Mouse (Mus musculus): Measurements from ENCODE around the gene Ank3. TPM values are rescaled to one million over a fixed set of nuclear protein-coding genes. Genes with fewer than 3 reads are reported as not detected.

Ank3 gene
- total RNA-seq, 2 experiments from 2014 or later: 0.05 TPM; not detected in 1

DNA sequence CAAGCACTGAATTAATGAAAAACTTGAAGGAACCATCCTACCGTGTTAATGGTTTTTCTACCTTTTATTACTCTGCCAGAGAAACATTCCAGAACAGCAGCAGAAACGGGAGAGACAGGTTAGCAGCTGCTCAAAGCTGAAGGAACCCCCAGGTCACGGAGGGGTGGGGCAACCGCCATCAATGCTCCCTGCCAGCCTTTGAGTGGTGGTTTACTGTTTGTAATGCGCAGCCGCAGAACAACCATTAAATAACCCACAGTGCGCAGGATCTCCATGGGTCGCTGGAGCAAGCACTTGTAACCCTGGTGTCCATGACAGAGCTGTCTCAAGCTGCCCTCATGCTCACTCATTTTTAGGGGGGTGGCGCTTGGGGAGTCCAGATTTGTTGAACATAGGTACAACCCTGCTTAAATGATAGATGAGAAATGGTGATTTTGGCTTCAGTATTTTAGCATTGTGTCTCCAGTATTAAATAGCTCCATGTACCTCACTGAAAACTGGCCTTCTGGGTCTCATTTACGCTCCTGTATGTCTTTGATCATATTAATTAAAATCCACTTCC lies 133.7 kb downstream of the Ank3 start:
- ATAC-seq (replicated peaks; ENCODE audit: poor library complexity, severe bottlenecking): no peak

DNA sequence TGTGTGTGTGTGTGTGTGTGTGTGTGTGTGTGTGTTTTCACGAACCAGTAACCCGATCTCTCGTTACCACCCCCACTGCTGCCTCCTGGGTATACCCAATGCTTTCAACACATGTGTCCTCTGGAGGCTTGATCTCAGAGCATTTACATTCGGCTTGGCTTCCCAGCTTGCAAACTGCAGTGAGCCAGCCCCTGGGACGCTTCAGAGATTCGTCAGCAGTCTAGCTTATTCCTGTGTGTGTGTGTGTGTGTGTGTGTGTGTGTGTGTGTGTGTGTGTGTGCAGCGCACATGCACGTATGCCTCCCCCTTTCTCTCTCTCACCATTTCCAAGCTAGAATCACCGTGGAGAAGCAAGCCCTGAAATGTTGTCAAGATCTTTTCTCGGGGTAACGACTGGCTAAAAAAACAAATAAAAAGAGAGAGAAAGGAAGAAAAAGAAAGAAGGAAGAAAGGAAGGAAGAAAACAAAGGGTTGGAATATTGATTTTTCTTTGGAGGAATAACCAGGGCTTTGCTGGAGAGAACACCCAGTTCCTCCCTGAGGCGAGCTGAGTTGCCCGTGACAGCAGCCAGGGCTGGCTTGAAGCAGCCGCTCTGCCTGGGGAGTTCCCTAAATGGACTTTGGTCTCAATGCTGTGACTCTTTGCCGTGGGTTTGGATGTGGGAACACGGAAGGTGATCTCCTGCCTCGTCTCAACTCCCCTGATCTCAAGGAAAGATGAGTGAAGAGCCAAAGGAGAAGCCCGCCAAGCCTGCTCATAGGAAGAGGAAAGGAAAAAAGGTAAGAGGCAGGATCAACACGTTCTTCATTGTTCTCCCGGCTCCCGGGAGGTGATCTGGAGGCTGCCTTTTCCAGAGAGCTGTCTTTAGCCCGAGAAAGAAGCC lies 135.2 kb downstream of the Ank3 start:
- ATAC-seq (replicated peaks; ENCODE audit: poor library complexity, severe bottlenecking): no peak

- ATAC-seq (replicated peaks; ENCODE audit: poor library complexity, severe bottlenecking): no peak
Observed at GRCm38 (mm10) chr10:69534716-69535115, 136.1 kb downstream of the Ank3 start.

GRCm38 (mm10) chr10:69535123-69535930 lies 136.8 kb downstream of the Ank3 start:
- ATAC-seq (replicated peaks; ENCODE audit: poor library complexity, severe bottlenecking): no peak

DNA sequence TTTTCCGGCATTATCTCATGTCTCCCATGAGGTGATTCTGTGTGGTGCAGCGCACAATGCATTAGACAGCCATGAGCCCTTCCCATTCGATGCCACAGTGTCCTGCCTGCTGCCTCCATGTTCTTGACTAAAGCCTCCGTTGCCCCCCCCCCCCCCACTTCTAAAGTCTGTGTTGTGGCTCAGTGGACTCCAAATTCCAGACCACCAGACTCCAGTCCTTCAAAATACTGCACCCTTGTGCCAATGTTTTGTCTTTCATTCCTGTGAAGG lies 137.3 kb downstream of the Ank3 start:
- ATAC-seq (replicated peaks; ENCODE audit: poor library complexity, severe bottlenecking): no peak

DNA sequence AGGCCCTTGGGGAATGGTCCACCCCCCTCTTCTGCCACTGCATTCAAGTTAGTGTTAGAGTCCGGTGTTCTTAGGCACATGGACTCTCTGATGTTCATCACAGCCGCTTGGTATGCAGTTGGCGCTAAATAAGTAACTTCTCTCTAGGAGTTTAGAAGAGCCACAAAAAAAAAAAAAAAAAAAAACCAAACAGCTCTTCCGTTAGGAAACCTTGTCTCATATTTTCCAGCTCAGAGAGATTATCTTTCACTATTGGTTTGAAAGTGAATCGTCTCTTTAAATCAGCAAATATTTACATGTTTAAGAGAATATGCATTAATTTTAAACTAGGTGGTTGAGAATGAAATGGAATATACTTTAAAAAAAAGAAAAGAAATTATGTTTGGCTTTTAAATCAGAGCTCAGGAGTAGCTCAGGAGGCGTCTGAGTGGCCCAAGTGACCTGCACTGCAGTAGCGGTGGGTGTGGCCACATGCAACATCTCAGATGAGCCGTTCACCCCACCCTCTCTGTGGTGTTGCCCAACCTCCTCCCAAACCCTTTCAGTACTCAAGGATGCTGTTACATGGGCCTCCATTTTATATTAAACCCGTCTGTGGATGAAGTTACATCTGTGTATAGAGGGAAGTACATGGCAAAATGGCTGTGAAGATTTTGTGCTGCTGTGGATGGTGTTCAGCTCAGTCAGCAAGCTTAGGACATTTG lies 138.0 kb downstream of the Ank3 start:
- no peak for ATAC-seq (replicated peaks; ENCODE audit: poor library complexity, severe bottlenecking)

GRCm38 (mm10) chr10:69538236-69538635 lies 139.7 kb downstream of the Ank3 start:
- ATAC-seq (replicated peaks; ENCODE audit: poor library complexity, severe bottlenecking): no peak

DNA sequence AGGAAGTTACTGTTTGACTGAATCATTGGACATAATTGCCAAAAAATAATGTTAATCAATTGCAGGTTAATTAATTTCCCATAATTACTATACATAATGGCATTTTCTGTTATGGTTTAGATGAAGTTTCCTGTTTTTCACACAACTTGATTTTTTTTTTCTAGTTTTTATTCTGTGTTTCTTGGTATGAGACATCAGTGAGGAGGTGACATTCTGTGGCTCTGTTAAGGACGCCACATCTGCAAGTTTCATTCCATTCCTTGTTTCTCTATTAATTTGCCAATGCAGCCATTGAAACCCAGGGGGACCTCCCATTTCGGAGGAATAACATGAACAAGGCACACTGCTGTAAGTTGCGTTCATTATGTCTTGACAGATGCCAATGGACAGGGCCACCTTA lies 143.9 kb downstream of the Ank3 start:
- no peak for ATAC-seq (replicated peaks; ENCODE audit: poor library complexity, severe bottlenecking)

DNA sequence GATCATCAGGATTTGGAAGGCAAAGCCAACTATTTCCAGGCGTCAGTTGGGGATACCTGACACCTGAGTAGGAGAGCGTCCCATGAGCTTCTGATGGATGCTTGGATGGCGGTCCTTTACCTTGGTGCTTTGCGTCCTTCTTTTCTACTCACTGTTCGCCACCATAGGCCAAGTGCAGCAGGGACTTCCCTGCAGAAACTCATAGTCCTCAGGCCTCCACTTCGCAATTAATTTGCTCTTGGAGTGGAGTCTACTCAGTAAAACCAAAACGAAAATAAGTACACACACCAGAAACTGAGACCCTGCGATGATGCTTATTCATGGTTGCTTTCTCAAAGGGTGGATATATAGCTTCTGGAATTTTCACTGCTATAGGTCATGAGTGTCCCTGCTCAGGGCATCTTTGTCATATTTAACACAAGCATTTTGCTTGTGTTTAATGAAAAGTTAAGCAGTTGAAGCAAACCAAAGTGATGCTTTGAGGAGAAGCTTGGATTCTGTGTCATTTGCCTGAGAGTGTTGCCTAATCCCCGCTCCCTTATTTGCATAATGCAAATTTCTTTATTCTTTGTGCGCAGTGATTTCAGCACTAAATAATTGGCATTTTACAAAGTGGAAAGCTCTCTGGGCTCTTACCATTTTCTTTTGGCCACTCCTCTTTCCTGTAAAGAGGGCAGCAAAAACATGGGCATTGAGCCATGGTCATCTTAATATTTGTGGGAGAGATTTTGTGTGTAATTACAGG lies 145.5 kb downstream of the Ank3 start:
- ATAC-seq (replicated peaks; ENCODE audit: poor library complexity, severe bottlenecking): no peak

- ATAC-seq (replicated peaks; ENCODE audit: poor library complexity, severe bottlenecking): no peak
Observed at GRCm38 (mm10) chr10:69544653-69545052, 146.1 kb downstream of the Ank3 start.

DNA sequence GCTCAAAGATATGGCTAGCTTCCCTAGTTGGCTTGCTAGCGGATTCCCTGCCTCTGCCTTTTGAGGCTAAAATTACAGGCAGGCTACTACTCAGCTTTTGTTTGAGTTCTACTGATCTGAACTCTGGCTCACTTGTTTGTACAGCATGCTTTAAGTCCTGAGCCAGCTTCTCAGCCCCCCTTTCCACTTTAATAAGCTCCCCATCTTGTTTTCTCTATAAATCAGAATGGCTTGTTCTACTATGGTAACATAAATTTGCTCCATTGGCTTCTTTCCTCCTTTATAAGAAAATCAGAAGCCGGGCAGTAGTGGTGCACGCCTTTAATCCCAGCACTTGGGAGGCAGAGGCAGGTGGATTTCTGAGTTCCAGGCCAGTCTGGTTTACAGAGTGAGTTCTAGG lies 147.4 kb downstream of the Ank3 start:
- ATAC-seq (replicated peaks; ENCODE audit: poor library complexity, severe bottlenecking): no peak

GRCm38 (mm10) chr10:69546643-69547042 lies 148.1 kb downstream of the Ank3 start:
- no peak for ATAC-seq (replicated peaks; ENCODE audit: poor library complexity, severe bottlenecking)

DNA sequence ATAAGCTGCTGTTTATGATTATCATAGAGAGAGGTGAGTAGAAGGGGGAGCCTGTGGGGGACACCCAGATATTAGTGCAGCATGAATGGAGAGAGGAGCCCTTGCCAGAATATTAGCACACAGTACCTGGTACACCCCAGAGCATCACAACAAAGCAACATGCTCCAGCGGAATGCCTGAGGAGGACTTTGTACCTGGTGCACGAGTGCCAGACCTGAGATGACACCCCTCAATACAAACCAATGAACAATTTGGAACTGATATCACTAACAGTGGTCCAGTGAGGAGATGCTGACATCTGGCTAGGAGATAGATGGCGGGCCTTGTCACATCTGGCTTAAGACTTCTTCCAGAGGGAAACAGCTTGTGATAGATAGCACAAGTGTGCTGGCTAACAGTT lies 150.2 kb downstream of the Ank3 start:
- ATAC-seq (replicated peaks; ENCODE audit: poor library complexity, severe bottlenecking): no peak

DNA sequence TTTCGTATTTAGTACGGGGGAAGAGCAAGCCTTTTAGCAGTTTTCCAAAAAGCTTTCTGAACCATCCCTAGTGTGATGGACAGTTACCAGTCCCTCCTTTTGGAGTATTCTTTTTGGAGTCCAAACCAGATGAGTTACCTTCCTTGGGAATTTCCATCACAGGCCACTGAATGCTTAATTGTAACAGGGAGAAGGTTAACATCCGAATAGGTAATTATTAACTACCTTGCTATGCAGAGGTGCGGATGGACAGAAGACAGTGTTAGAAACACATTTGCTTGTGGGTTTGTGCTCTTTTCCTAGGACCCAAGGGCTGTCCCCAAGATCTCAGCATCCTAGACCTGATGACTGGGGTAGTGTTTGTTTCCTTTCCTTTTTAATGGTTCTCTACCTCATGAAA lies 150.6 kb downstream of the Ank3 start:
- no peak for ATAC-seq (replicated peaks; ENCODE audit: poor library complexity, severe bottlenecking)

- no peak for ATAC-seq (replicated peaks; ENCODE audit: poor library complexity, severe bottlenecking)
Observed at GRCm38 (mm10) chr10:69550824-69551223, 152.3 kb downstream of the Ank3 start.

DNA sequence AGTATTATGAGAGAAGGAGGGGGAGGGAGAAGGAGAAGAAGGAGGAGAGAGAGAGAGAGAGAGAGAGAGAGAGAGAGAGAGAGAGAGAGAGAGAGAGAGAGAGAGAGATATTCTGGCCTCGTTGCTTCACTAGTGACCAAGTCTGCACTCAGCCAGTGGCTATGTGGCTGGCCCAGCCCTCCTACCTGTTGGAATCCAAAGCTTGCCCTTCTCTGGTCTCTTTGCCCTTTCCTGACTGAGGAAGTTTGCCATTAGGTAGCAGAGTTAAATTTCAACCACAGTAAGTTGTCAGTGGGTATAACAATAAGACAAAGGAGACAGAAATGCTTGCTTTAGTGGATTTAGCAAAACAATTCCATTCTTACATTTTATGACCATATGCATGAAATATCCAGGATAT lies 154.5 kb downstream of the Ank3 start:
- ATAC-seq (replicated peaks; ENCODE audit: poor library complexity, severe bottlenecking): no peak

GRCm38 (mm10) chr10:69555592-69555991 lies 157.0 kb downstream of the Ank3 start:
- no peak for ATAC-seq (replicated peaks; ENCODE audit: poor library complexity, severe bottlenecking)

- ATAC-seq (replicated peaks; ENCODE audit: poor library complexity, severe bottlenecking): no peak
Observed at GRCm38 (mm10) chr10:69556278-69556677, 157.7 kb downstream of the Ank3 start.

GRCm38 (mm10) chr10:69560237-69560636 lies 161.7 kb downstream of the Ank3 start:
- ATAC-seq (replicated peaks; ENCODE audit: poor library complexity, severe bottlenecking): no peak

DNA sequence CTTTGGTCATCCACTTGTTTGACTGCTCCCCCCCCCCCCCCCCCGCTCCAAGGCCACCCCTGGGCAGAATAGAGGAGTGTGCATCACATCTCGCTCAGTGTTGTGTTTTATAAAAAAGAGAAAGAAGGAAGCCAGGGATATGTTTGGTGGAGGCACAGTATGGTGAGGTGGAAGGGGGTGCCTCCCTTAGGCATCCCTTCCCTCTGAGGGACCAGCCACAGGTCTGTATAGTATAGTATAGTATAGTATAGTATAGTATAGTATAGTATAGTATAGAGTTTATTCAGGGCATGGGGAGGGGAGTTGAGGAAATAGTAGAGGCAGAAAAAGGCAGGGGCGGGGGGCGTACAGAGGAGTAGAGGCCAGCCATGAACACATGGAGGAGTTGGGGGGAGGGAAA lies 164.4 kb downstream of the Ank3 start:
- no peak for ATAC-seq (replicated peaks; ENCODE audit: poor library complexity, severe bottlenecking)
